Mouse (Mus musculus) embryonic facial prominence, embryonic 11.5 days (tissue): Measurements from ENCODE around the gene Vdr. TPM values are rescaled to one million over a fixed set of nuclear protein-coding genes. Genes with fewer than 3 reads are reported as not detected.
"Not testable (repeated sequence)": the region's sequence is repeated elsewhere in the genome, so short reads cannot be mapped to it uniquely, and the experiment has no call there.

ENCODE experiments used
- ATAC-seq: fragments of 200-750 bp; cut with Nextera tagmentation; replicated peaks from 2 replicates; pipeline ENCODE4 v1.8.0; 2017; ENCODE audit warnings: low read depth; ENCODE audit not compliant: insufficient number of reproducible peaks, low FRiP score, low TSS enrichment
- DNase-seq: peaks from one replicate; pipeline ENCODE4 v3.0.0-alpha.2; 2015; ENCODE audit warnings: low spot score
- H3K27ac ChIP-seq: fragments of 300-500 bp; sonication (generic); replicated peaks from 2 replicates; pipeline ENCODE4 v1.5.1; 2014; ENCODE audit warnings: mild to moderate bottlenecking, low read depth, low read length, control low read depth
- H3K27me3 ChIP-seq: fragments of 300-500 bp; sonication (generic); 2 replicates; pipeline ENCODE4 v1.6.1; 2014; ENCODE audit warnings: mild to moderate bottlenecking, low read length, moderate library complexity, mixed read lengths; ENCODE audit not compliant: control insufficient read depth, insufficient read depth
- H3K36me3 ChIP-seq: fragments of 300-500 bp; sonication (generic); replicated peaks from 2 replicates; pipeline ENCODE4 v1.6.1; 2014; ENCODE audit warnings: low read depth, mild to moderate bottlenecking, low read length, moderate library complexity, mixed read lengths; ENCODE audit not compliant: control insufficient read depth, insufficient read depth
- H3K4me1 ChIP-seq: fragments of 300-500 bp; sonication (generic); 2 replicates; pipeline ENCODE4 v1.6.1; 2014; ENCODE audit warnings: low read length, mixed read lengths; ENCODE audit not compliant: control insufficient read depth, insufficient read depth
- H3K4me2 ChIP-seq: fragments of 300-500 bp; sonication (generic); 2 replicates; pipeline ENCODE4 v1.6.1; 2014; ENCODE audit warnings: low read depth, mild to moderate bottlenecking, control low read depth, low read length, moderate library complexity
- H3K4me3 ChIP-seq: fragments of 300-500 bp; sonication (generic); 2 replicates; pipeline ENCODE4 v1.5.1; 2014; ENCODE audit warnings: low read depth, low read length, control low read depth
- H3K9ac ChIP-seq: fragments of 300-500 bp; sonication (generic); replicated peaks from 2 replicates; pipeline ENCODE4 v1.6.1; 2014; ENCODE audit warnings: mild to moderate bottlenecking, control low read depth, low read length
- H3K9me3 ChIP-seq: fragments of 300-500 bp; sonication (generic); replicated peaks from 2 replicates; pipeline ENCODE4 v1.6.1; 2016; ENCODE audit warnings: mild to moderate bottlenecking, low read length, inconsistent platforms, mixed read lengths; ENCODE audit not compliant: control insufficient read depth
- WGBS: fragments of 180-500 bp; shearing (Covaris S2); extraction: QIAGEN DNeasy Blood & Tissue Kit; methylation state at CpG from one replicate; pipeline ENCODE4 v1.1.7; 2014; 5-methylcytosine and 5-hydroxymethylcytosine counted together
- polyA plus RNA-seq: library from polyadenylated mRNA; unstranded; fragments of >200 nt; fragmentation: Nextera tagmentation; extraction: Ambion mirVana; gene quantifications from 2 replicates; pipeline ENCODE4 v1.2.1, GENCODE M21; 2014

Vdr gene
- polyA plus RNA-seq, 1 experiment from 2014 or later, result 0.29 TPM

- Histone ChIP-seq H3K36me3 (no peaks in the 10 kb centered on the region), H3K27me3 (no peaks in the 10 kb centered on the region), H3K9me3 (no peaks in the 10 kb centered on the region), H3K4me3 (no peak overlapping the region), H3K4me2 (no peak overlapping the region), H3K4me1 (no peaks in the 10 kb centered on the region), H3K9ac (no peak overlapping the region), H3K27ac (no peak overlapping the region)
- ATAC-seq (no peak), DNase-seq (no peak)
- 57% methylated on average over 9 of the region's 9 CpGs for WGBS
Measured at GRCm38 (mm10) chr15:97873717-97874116, 36.7 kb downstream of the Vdr start.

GRCm38 (mm10) chr15:97872161-97872560 is 38.3 kb downstream of the Vdr start:
- ATAC-seq, result no peak
- WGBS, result 92% methylated on average over 8 of the region's 8 CpGs
- H3K27me3 ChIP-seq, result no peaks in the 10 kb centered on the region
- no peak overlapping the region for H3K9ac ChIP-seq
- H3K9me3 ChIP-seq, result no peaks in the 10 kb centered on the region
- H3K4me2 ChIP-seq, result no peak overlapping the region
- H3K4me3 ChIP-seq, result no peak overlapping the region
- no peak overlapping the region for H3K27ac ChIP-seq
- H3K36me3 ChIP-seq, result no peaks in the 10 kb centered on the region
- H3K4me1 ChIP-seq, result no peaks in the 10 kb centered on the region
- no peak for DNase-seq

- ATAC-seq, result no peak
- DNase-seq, result no peak
- WGBS, result 84% methylated on average over 19 of the region's 19 CpGs
Measured at GRCm38 (mm10) chr15:97871055-97872030, 39.1 kb downstream of the Vdr start.

GRCm38 (mm10) chr15:97870116-97870515 is 40.3 kb downstream of the Vdr start:
- H3K36me3 ChIP-seq, H3K4me1 ChIP-seq, H3K9me3 ChIP-seq, H3K9ac ChIP-seq, H3K4me3 ChIP-seq, H3K4me2 ChIP-seq, DNase-seq, H3K27ac ChIP-seq, H3K27me3 ChIP-seq, ATAC-seq: not testable (repeated sequence)
- 82% methylated on average over 4 of the region's 4 CpGs for WGBS

More at GRCm38 (mm10) chr15:97871055-97872030, 39.1 kb downstream of the Vdr start:
- H3K4me3 ChIP-seq, result no peak overlapping the region
- no peak overlapping the region for H3K9ac ChIP-seq
- no peak overlapping the region for H3K27ac ChIP-seq
- no peak overlapping the region for H3K4me2 ChIP-seq
- H3K9me3 ChIP-seq, result no peaks in the 10 kb centered on the region
- H3K27me3 ChIP-seq, result no peaks in the 10 kb centered on the region
- H3K4me1 ChIP-seq, result no peaks in the 10 kb centered on the region
- H3K36me3 ChIP-seq, result no peaks in the 10 kb centered on the region

GRCm38 (mm10) chr15:97868985-97869384 is 41.4 kb downstream of the Vdr start:
- Histone ChIP-seq H3K9me3 (peaks cover 3% of the 10 kb centered on the region), H3K27ac (no peak overlapping the region), H3K4me3 (no peak overlapping the region), H3K27me3 (no peaks in the 10 kb centered on the region), H3K9ac (no peak overlapping the region), H3K4me1 (no peaks in the 10 kb centered on the region), H3K4me2 (no peak overlapping the region), H3K36me3 (no peaks in the 10 kb centered on the region)
- 86% methylated on average over 6 of the region's 6 CpGs for WGBS
- DNase-seq, result no peak
- no peak for ATAC-seq

- Histone ChIP-seq H3K4me3 (no peak overlapping the region), H3K27me3 (no peaks in the 10 kb centered on the region), H3K36me3 (no peaks in the 10 kb centered on the region), H3K9me3 (peaks cover 3% of the 10 kb centered on the region), H3K9ac (no peak overlapping the region), H3K27ac (no peak overlapping the region), H3K4me2 (no peak overlapping the region), H3K4me1 (no peaks in the 10 kb centered on the region)
- 88% methylated on average over 2 of the region's 2 CpGs for WGBS
- no peak for ATAC-seq
- DNase-seq, result no peak
Measured at GRCm38 (mm10) chr15:97865988-97866387, 44.4 kb downstream of the Vdr start.

- H3K27ac ChIP-seq, result no peak overlapping the region
- no peaks in the 10 kb centered on the region for H3K4me1 ChIP-seq
- DNase-seq, result no peak
- 67% methylated on average over 6 of the region's 6 CpGs for WGBS
- H3K9me3 ChIP-seq, result peaks cover 3% of the 10 kb centered on the region
- H3K4me3 ChIP-seq, result no peak overlapping the region
- ATAC-seq, result no peak
- H3K36me3 ChIP-seq, result no peaks in the 10 kb centered on the region
- H3K4me2 ChIP-seq, result no peak overlapping the region
- H3K27me3 ChIP-seq, result no peaks in the 10 kb centered on the region
- no peak overlapping the region for H3K9ac ChIP-seq
Measured at GRCm38 (mm10) chr15:97865175-97865574, 45.3 kb downstream of the Vdr start.

GRCm38 (mm10) chr15:97864361-97865045 is 45.9 kb downstream of the Vdr start:
- Histone ChIP-seq H3K4me2 (no peak overlapping the region), H3K4me3 (no peak overlapping the region), H3K27me3 (no peaks in the 10 kb centered on the region), H3K9me3 (peaks cover 3% of the 10 kb centered on the region), H3K27ac (no peak overlapping the region), H3K4me1 (no peaks in the 10 kb centered on the region), H3K36me3 (no peaks in the 10 kb centered on the region), H3K9ac (no peak overlapping the region)
- ATAC-seq (no peak), DNase-seq (no peak)
- WGBS, result 72% methylated on average over 8 of the region's 8 CpGs
